Mouse (Mus musculus) liver, embryonic 14.5 days (tissue): Measurements from ENCODE around the gene Hsdl2.

Source experiments
- CTCF ChIP-seq: IDR thresholded peaks from 2 replicates; pipeline ENCODE4 v1.5.1; 2016; ENCODE audit warnings: antibody characterized with exemption, low read depth, control low read depth
- EP300 ChIP-seq: IDR thresholded peaks from 2 replicates; pipeline ENCODE4 v1.6.1; 2016; ENCODE audit warnings: antibody characterized with exemption, low read depth

DNA sequence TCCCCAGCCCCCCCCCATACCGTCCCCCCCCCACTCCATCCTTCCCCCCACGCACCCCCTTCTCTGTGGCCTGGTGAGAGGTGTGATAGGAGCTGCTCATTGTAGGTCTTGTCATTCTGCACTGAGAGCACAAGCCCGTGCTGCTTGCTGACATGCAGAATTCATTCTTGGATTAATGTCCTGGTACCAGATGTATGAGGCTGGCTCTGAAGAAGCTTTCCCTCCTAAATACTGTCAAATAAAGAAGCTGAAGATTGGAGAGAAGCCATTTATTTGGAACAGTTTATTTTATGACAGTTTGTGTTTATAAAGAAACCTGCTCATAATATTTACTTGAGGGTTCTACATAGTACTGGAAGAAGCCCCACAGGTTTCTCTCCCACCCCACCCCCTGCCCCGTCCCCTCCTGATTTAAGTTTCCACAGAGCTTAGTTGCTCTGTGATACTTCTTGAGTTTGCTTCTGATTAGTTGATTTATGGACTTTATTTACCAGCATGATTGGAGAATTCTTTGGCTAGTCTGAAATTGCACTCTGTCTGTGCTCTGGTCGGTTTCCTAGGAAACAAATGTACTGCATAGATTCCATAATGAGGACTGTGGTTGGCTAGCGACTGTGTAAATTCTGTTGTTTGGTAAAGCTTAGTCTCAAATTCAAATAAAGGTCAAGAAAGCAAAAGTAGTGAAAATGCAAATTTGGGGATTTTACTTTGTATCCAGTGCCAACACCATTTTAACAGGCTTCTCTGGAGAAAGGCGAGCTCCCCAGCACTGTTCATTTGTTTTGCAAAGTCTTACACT lies 47.9 kb downstream of the Hsdl2 start:
- no peak for TF ChIP-seq EP300
- no peak for TF ChIP-seq CTCF
